Mouse (Mus musculus) ovary, adult 18-20 months (tissue): ENCODE measurements around the gene Bmp8a.
"Not testable (repeated sequence)": the region's sequence is repeated elsewhere in the genome, so short reads cannot be mapped to it uniquely, and the experiment has no call there.

ENCODE experiments used
- DNase-seq: peaks from one replicate; pipeline ENCODE4 v3.0.0; 2022; ENCODE audit warnings: low spot score, mixed read lengths

The Bmp8a gene

DNA sequence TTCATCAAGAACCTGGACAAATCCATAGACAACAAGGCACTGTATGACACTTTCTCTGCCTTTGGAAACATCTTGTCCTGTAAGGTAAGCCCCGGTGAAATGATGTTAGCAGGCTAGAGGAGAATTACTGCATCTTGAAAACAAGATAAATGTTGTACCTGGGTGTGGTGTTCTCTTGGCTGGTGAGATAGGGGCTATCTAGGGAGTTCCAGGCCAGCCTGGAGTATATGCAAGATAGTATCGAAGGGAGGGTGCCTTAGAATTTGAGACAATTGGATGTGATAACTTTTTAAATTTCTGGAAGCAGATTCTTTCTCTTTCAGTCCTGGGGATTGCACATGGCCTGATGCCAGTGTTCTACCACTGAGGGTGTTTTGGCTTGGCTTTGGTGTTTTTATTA lies 56.3 kb downstream of the Bmp8a start:
- no peak for DNase-seq

- no peak for DNase-seq
These were observed 58.1 kb downstream of the Bmp8a start for GRCm38 (mm10) chr4:123284731-123285624.

- DNase-seq: not testable (repeated sequence)
These were observed 59.4 kb downstream of the Bmp8a start for GRCm38 (mm10) chr4:123283675-123284064.

DNA sequence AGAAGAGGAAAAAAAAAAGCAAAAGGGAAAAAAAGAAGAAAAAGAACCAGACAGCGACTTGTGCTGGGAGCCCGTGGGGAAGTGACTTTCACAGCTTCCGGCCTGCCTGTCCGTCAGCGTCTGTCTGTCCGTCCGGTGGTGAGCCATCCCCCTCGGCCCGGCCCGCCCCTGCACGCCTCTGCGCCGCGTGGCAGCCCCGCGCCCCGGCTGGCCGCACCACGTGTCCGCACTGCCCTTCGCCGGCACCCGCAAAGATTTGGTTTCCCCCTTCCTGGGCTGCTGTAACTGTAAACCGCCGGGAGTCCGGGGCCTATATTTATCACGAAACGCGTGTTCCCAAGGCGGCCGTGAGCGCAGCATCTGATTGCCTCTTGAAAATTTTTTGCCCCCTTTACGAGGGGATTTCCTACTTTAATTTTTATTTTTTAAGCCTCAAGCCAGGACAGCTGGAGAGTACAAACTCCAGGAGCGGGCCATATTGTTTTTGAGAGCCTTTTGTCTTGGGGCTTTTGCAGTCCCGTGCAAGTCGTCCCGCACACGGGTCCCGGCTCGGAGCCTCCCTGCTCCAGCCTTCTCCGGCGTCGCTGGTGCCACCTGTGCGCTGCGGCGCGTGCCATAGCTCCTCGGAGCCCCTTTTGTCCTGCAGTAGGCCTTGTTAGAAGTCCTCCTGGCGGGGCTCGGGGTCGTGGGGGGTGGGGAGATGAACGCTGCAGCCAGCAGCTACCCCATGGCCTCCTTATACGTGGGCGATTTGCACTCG lies 60.0 kb downstream of the Bmp8a start:
- not testable (repeated sequence) for DNase-seq

DNA sequence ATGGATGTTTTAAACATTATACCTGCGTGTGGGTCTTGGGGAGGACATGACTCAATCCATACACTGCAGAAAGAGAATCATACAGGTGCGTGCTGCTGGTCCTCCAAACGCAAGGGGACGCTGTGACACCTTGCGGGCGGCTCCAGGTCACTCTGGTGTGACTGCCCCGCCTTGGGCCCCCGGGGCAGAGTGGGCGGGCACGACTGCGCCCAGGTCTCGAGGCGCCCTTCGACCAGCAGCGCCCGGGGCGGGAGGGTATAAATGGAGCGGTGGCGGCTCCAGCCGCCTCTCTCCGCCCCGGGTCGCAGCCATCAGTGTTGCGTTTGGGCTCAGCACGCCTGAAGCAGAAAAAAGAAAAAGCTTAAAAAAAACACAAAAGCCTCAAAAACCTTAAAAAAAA lies 60.6 kb downstream of the Bmp8a start:
- peak; percentile 87 for DNase-seq

- no peak for DNase-seq
These were observed 62.9 kb downstream of the Bmp8a start for GRCm38 (mm10) chr4:123280117-123280516.

DNA sequence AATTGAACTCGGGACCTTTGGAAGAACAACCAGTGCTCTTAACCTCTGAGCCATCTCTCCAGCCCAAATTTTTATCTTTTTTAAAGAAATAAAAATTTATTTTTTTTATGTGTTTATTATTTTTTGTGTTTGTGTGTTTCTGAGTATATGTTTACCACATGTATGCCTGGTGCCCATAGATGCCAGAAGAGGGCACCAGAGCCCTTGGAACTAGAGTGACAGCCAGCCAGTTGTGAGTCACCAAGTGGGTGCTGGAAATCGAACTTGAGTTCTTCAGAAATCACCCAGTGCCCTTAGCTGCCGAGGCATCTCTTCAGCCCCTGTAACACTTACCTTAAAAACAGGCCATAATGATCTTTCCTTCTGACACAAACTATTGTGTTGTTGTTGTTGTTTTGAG lies 72.0 kb downstream of the Bmp8a start:
- DNase-seq: no peak
